Mouse (Mus musculus) embryo, embryonic 10 days (tissue): ENCODE measurements at regions not wholly inside any gene's neighbourhood (a gene's known extent, or its start where the extent isn't known, plus 50 kb on each side); places are given as distances from the start of the nearest gene placed in this dataset.
A peak's percentile ranks its signal among the peaks of the same experiment; 100 is the strongest.
"Not testable (repeated sequence)": the region's sequence is repeated elsewhere in the genome, so short reads cannot be mapped to it uniquely, and the experiment has no call there.

Source experiments
- DNase-seq: peaks from one replicate; pipeline ENCODE4 v3.0.0-alpha.2; 2015; ENCODE audit warnings: low spot score

DNA sequence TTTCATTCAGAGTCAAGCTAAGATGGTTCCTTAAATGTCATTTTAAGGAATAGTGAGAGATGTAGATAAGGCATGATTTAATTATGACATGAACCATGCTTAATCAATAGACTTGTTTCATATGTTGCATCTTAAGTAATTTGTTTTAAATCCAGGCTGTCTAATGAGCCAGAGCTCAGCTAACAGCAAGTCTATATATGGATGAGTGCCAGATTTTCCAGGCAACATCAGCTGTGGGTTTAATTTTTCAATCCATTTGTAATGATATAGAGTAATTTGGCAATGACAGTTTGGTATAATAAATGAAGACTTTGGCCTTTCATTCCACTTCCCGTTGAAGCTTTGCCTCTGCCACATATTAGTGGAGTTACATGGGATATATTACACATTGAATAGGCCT is 677.3 kb upstream of the Sorcs1 start:
- no peak for DNase-seq

DNA sequence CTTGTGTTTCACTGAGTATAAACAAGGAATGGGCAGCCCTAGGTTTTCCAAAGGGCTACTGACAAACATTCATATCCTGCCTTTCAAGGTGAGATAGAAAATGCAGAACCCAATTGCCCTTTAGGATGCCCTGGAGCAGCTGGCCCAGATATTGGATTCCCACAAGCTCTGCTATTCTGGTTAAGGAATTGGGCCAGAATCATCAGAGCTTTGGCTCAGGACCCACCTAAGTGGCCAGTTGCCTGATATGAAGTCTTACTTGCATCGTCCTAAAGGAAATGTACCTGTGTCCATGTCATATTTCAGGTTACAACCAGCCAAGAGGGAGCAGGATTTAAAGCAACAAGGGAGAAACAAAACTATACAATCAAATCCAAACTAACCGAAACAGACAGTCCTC is 662.0 kb upstream of the Sorcs1 start:
- no peak for DNase-seq

DNA sequence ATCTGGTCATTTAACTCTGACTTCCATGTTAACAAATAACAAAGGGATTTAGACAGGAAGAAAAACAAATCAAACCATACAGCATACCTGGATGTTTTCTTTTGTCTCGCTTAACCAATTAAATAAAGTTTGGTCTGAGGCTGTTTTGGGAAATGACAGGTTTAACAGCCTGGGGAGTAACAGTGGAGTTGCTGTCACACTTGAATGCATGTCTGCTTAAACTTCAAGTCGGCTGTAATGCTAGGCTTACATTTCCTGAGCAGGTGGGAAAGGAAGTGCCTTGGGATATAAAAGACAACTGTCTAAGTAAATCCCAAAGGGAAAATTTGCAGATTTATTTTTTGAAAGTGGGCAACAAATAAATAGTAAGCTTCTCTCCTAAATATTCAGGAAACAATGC is 651.6 kb upstream of the Sorcs1 start:
- DNase-seq, result no peak

DNA sequence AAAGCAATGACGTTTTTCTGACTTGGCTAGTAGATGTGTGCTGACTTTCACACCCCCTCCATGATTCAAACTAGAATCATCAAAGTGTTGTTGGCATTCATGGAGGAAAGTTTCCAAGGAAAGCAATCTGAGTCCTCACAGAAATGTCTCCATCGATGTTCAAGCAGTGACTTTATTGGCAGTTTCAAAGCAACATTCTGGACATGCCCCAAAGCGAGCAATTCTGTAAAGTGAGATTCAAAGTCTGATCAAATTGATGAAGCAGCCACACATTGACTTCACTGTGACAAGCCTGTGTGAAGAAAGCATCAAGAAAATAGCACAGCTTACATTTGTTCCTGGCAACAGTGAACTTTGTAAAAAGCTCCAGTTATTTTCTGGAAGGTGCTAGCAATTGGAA is 625.3 kb upstream of the Sorcs1 start:
- no peak for DNase-seq

DNA sequence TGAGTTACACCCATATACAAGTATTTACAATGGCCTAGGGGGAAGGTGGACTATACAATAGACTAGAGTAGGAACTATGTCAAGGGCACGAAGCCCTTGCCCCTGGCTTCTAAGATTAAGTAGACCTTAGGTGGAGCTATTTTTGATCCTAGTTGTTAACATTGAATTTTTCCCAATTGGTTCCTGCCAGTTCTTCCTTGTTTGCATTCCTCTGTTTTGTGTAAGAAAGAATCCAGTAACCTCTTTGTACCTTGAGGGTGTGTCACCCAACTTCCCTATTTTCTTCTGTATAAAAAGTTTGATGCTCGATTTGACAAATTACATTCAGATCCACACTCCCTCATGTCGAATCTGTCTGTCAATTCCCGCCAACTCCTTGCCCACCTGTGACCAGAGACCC is 618.2 kb upstream of the Sorcs1 start:
- not testable (repeated sequence) for DNase-seq

DNA sequence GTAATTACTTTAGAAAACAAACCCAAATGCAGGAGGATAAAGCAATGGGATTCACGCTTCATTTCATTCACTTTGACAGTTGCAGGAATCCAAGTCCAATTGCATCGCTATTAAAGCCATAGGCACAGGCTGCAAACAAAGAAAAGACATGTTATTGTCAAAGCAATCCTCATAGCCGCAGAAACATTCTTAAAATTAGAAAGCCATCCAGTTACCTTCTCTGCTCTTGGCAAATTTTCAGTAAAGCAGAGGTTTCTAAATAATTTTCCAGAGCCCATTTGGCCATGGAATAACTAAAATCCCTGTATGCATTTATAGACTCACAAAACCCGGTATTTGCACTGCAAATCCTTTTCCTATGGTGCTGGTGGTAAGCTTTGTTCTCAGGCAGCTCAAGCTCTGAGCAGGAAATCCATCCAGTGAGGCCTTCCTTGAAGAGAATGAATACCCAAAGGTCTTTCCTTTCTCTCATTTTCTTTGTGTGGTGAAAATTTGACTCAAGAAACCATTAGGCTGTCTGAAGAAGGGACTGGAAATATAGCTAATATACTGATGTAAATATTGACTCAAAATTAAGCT is 590.6 kb upstream of the Sorcs1 start:
- DNase-seq, result peak; percentile 12

DNA sequence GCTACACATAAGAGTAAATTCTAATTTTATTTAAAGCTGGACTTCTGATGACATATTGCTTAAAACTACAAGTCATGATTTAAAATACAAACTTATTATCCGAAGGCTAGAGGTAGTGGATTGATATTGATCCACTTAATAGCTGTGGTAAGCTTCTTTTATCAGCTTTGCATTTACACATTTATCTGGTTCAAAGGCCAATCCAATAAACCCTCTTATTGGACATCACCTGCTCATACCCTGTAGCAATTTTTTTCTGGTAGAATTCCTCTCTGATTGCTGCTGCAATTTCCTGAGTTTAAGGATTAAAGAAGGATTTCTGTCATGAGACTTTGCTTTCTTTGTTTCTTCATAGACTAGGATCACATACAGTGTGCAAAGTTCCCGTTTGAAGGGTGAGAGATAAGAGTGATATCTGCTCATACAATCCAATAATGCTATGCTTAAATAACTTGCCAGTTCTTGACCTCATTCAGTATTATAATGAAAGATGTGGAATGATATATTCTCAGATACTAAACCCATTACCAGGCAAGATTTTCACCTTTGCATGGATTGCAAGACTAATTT is 561.9 kb upstream of the Sorcs1 start:
- DNase-seq, result no peak

DNA sequence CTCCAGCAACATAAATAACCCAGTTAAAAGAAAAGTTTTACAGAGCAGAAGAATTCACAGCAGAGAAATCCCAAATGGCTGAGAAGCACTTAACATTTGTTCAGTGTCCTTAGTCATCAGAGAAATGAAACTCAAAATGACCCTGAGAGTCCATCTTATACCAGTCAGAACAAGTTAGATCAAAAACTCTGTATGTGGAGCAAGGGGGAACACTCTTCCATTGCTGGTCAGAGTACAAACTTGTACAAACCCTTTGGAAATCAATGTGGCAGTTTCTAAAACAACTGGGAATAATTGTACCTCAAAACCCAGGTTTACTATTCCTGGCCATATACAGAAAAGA is 559.7 kb upstream of the Sorcs1 start:
- no peak for DNase-seq

DNA sequence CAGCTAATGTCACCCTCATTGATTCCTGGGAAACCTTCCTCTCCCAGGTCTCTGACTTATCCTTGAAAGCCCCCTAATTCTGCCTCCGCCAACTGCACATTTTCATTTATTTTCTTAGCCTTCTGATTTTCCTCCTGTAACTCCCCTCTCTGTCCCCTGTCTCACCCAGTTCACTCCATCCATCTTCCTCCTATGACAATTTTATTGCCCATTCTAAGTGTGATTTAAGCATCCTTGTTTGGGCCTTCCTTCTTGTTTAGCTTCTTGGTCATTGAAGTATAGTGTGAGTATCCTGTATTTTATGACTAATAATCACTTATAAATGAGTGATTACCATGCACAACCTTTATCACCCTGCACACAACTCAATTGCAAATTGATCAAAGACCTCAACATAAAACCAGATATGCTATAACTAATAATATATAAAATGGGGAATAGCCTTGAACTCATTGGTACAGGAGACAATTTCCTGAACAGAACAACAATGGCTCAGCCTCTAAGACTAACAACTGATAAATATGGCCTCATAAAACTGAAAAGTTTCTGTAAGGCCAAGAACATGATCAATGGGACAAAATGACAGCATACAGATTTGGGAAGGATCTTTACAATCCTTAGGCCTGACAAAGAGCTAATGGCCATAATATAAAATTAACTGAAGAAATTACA is 559.2 kb upstream of the Sorcs1 start:
- no peak for DNase-seq

DNA sequence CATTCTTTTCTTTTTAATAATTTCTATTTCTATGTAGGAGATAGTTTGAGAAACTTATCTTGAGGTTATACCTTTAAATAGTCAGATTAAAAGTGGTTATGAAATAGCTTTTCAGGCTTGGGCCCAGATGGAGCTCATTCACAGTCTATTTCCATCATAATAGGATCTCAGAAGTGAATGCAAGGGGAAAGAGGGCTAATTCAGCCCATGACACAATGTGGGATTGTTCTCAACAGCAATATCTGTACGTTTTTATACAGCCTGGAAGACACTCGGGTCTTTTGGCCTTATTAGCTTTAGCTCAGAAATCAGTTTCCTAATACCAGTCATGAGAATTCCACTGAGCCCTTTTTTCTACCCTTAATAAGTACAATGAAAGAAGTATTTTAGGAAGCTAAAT is 554.1 kb upstream of the Sorcs1 start:
- peak; percentile 6 for DNase-seq

DNA sequence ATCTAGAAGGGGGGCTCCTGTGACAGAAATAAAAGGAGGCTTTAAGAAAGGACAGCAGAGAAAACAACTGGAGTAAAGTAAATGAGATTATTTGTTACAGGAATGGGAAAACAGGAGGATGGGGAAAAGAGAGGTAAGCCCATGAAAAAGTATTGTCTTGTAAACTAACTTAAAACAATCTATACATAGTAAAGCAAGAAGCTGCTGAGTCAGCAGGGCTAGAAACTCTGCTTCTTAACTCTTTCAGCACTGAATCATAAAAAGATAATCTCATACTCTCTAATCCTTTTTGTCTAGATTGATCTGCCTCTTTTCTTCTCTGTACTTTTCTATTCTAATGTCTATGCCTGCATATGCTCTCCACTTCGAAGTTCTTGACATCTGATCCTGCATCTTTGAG is 548.5 kb upstream of the Sorcs1 start:
- DNase-seq, result no peak

DNA sequence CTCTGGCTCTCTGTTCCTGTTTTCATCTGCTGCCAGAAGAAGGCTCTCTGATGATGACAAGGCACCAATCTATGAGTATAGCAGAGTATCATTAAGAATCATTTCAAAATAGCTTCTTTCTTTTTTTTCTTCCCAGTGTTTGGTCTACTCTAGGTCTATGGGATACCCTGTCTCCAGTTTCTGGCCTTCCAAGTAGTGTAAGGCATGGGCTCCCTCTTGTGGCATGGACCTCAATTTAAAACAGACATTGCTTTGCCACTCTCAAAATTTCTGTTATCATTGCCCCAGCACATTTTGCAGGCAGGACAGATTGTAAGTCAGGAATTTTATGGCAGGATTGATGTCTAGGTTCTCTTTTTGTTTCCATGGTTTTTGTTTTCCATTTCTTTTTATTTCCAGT is 522.9 kb upstream of the Sorcs1 start:
- peak; percentile 55 for DNase-seq
